Mouse (Mus musculus): ENCODE data around the gene Nrp1.

DNA sequence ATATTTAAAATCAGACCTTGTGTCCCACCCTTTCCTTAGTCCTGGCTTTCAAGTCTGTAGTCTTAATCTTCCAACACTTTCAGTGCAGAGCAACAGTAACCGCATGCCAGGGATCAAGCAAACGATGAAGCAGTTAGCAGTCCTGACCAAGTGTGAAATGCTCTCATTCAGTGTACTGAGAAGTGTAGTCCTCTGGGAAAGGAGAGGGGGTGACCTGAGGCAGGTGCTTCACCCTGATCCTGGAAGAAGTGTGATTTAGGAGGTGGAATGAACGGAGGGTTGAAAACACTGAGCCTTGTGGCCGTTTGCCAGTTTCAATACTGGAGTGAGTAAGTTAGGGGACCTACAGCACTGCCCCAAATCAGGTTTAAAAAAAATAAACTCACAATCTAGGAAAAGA lies 119.6 kb downstream of the Nrp1 start:
- no peak for TF ChIP-seq CTCF (IDR thresholded peaks at IDR 0.05)
- no peak for TF ChIP-seq EP300 (IDR thresholded peaks at IDR 0.05)
